Mouse (Mus musculus) fibroblast of lung, adult 2 months (primary cell): ENCODE results near the gene Ccn1.
A peak's percentile ranks its signal among the peaks of the same experiment; 100 is the strongest.

ENCODE experiments used
- DNase-seq: peaks from one replicate; pipeline ENCODE4 v3.0.0-alpha.2; 2011; ENCODE audit warnings: low read depth

Gene Ccn1

DNA sequence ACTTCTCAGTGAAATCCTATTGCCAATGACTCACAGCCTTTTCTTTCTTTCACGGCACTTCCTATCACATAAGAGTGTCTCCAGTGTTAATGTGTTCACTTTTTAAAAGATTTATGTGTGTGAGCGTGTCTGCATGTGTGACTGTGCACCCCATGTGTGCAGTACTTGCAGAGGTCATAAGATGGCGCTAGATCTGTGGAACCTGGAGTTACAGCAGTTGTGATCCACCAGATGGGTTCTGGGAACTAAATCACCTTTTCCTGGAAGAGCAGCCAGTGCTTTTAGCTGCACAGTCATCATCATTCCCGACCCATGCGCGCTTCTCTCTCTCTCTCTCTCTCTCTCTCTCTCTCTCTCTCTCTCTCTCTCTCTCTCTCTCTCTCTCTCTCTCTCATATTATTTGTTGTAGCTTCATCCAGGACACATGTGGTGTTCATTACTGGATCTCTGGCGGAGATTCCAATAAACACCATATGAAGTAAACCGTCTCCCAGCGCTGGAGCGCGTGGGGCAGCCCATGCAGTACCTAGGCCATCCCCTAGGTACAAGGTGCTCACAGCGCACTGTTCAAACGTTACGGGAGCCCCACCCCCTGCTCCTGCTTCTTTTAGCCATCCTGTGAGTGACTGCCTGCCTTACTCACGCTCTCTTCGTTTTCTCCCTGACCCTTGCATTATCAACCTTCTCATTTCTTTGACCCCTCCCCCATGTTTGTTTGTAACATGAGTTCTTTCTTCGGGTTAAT lies 30.0 kb downstream of the Ccn1 start:
- no peak for DNase-seq

DNA sequence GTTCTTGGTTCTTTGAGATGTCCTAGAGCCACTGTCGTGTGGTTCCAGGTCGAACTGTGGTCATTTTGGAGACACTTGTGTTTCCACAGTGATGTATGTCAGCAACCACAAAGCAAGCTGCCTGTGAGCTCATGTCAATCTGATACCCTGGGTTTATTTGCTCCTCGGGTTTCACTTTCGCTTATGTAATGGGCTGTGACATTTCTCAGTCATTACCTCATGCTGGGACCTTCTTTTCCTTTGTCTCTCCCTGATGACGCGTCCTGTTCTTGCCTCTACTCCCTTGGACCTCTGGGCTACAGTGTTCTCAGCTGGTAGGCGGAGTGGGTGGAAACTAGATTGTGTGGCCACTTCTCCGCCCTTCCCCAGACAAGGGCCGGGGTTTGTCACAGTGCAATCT lies 31.5 kb downstream of the Ccn1 start:
- DNase-seq = no peak

GRCm38 (mm10) chr3:145614362-145615115 lies 35.2 kb downstream of the Ccn1 start:
- peak; percentile 65 for DNase-seq

- DNase-seq = no peak
Observed at GRCm38 (mm10) chr3:145613234-145613633, 36.5 kb downstream of the Ccn1 start.

DNA sequence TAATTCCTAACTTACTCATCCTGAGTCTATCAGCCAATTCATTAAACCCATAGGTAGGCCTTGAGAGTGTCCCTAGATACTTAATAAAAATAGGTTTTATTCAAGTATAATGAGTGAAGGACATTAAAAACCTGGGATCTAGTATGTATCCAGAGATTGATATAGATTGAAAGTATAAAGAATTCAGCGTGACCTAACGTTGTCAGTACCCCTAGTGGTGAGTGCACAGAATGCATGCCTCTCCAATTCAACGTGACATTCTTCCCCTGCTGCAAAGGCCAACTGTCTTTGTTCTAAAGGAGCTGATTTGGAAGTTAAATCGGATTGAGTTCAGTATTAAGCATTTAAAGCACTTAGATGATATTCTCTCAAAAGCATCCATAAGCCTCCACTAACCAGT lies 37.1 kb downstream of the Ccn1 start:
- DNase-seq = no peak

DNA sequence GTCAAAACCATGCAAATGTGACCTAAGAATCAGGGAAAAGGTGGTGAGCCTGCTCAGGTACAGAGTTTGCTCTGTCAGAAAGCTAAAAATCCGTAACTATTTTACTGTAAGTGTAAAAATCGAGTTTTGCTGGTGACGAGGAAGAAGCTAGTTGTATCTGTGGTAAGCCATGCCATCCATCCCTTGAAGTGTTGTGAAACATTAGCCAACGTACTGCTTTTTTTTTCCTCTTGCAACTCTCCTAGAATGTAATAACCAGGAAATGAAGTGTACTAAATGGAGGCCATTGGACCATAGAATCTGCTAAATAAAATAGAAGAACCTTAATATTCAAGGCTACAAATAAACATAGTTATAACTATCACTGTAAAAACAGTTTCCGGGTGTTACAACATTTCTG lies 41.5 kb downstream of the Ccn1 start:
- no peak for DNase-seq

- no peak for DNase-seq
Observed at GRCm38 (mm10) chr3:145605437-145606123, 44.2 kb downstream of the Ccn1 start.

DNA sequence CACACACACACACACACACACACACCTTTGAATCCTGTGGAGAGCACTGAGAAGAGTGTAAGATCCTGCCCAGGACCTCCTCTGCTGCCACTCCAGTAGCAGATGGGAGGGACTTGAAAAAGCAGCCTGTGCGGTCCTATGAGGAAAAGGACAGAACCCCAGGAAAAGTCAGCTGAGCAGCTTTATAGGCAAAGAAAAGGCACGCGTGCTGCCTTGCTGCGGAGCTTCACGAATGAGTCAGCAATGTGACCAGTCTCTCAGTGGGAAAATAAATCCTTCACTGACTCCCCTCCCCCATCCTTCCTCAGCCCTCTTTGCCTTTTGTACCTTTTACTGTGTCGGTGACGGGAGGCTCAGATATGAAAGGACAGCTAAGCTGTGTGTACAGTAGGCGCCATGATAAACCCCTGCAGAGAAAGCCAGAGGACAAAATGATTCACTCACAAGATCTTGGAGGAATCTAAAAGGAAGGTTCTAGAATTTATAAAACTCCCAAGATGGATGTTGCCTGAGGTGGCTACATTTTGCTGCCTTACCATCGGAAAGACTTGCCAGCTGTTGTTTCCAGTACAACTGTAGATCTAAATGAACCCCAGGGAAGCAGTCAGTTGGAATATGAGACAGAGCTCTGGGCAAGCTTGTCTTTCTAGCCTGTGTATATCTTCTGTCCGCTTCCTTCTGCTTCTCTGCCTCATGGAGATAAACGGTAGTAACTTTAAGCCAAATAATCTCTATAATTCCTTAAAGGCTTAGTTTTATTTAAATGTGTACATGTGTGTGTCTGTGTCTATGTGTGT lies 47.2 kb downstream of the Ccn1 start:
- no peak for DNase-seq

- no peak for DNase-seq
Observed at GRCm38 (mm10) chr3:145601345-145601744, 48.4 kb downstream of the Ccn1 start.

- DNase-seq = no peak
Observed at GRCm38 (mm10) chr3:145600801-145601200, 49.0 kb downstream of the Ccn1 start.

- DNase-seq = no peak
Observed at GRCm38 (mm10) chr3:145599059-145599458, 50.7 kb downstream of the Ccn1 start.
